Mouse (Mus musculus): ENCODE measurements at regions not wholly inside any gene's neighbourhood (a gene's known extent, or its start where the extent isn't known, plus 50 kb on each side); places are given as distances from the start of the nearest gene placed in this dataset.
A peak's percentile ranks its signal among the peaks of the same experiment; 100 is the strongest.

- no peak for DNase-seq (ENCODE audit: low read depth)
Observed at GRCm38 (mm10) chr4:39926021-39926591, 216.8 kb upstream of the Aco1 start.

- DNase-seq (ENCODE audit: low read depth), result no peak
Observed at GRCm38 (mm10) chr4:39926594-39926993, 216.3 kb upstream of the Aco1 start.

- peak; percentile 46 for DNase-seq (ENCODE audit: low read depth)
Observed at GRCm38 (mm10) chr4:39928491-39928890, 214.4 kb upstream of the Aco1 start.

- no peak for DNase-seq (ENCODE audit: low read depth)
Observed at GRCm38 (mm10) chr4:39934025-39934708, 208.7 kb upstream of the Aco1 start.

GRCm38 (mm10) chr4:39958687-39959086 lies 184.2 kb upstream of the Aco1 start:
- DNase-seq (ENCODE audit: low read depth), result no peak

- no peak for DNase-seq (ENCODE audit: low read depth)
Observed at GRCm38 (mm10) chr4:39967938-39968337, 174.9 kb upstream of the Aco1 start.

GRCm38 (mm10) chr4:39991358-39991757 lies 151.5 kb upstream of the Aco1 start:
- no peak for DNase-seq (ENCODE audit: low read depth)

GRCm38 (mm10) chr4:39991851-39992250 lies 151.0 kb upstream of the Aco1 start:
- DNase-seq (ENCODE audit: low read depth), result no peak

- DNase-seq (ENCODE audit: low read depth), result peak; percentile 32
Observed at GRCm38 (mm10) chr4:39998771-39999422, 144.0 kb upstream of the Aco1 start.

- DNase-seq (ENCODE audit: low read depth), result peak; percentile 79
Observed at GRCm38 (mm10) chr4:40014666-40015065, 128.2 kb upstream of the Aco1 start.

GRCm38 (mm10) chr4:40016856-40017255 lies 126.0 kb upstream of the Aco1 start:
- DNase-seq (ENCODE audit: low read depth), result no peak

GRCm38 (mm10) chr4:40018208-40018607 lies 124.7 kb upstream of the Aco1 start:
- DNase-seq (ENCODE audit: low read depth), result no peak

- DNase-seq (ENCODE audit: low read depth), result no peak
Observed at GRCm38 (mm10) chr4:40031361-40031760, 111.5 kb upstream of the Aco1 start.

- DNase-seq (ENCODE audit: low read depth), result no peak
Observed at GRCm38 (mm10) chr4:40047846-40048245, 95.0 kb upstream of the Aco1 start.

- no peak for DNase-seq (ENCODE audit: low read depth)
Observed at GRCm38 (mm10) chr4:40049086-40049485, 93.8 kb upstream of the Aco1 start.

- no peak for DNase-seq (ENCODE audit: low read depth)
Observed at GRCm38 (mm10) chr4:40051848-40052247, 91.0 kb upstream of the Aco1 start.

GRCm38 (mm10) chr4:40053391-40053790 lies 89.5 kb upstream of the Aco1 start:
- no peak for DNase-seq (ENCODE audit: low read depth)

GRCm38 (mm10) chr4:40063751-40064456 lies 79.0 kb upstream of the Aco1 start:
- DNase-seq (ENCODE audit: low read depth), result no peak

- no peak for DNase-seq (ENCODE audit: low read depth)
Observed at GRCm38 (mm10) chr4:40064457-40064836, 78.4 kb upstream of the Aco1 start.

- no peak for DNase-seq (ENCODE audit: low read depth)
Observed at GRCm38 (mm10) chr4:40070959-40071634, 71.8 kb upstream of the Aco1 start.

- no peak for DNase-seq (ENCODE audit: low read depth)
Observed at GRCm38 (mm10) chr4:40081035-40081434, 61.8 kb upstream of the Aco1 start.

- DNase-seq (ENCODE audit: low read depth), result no peak
Observed at GRCm38 (mm10) chr4:40090295-40090694, 52.6 kb upstream of the Aco1 start.
